Mouse (Mus musculus): Measurements from ENCODE around the gene R3hdm4. TPM values are rescaled to one million over a fixed set of nuclear protein-coding genes. Genes with fewer than 3 reads are reported as not detected.
A peak's percentile ranks its signal among the peaks of the same experiment; 100 is the strongest.
"Not testable (repeated sequence)": the region's sequence is repeated elsewhere in the genome, so short reads cannot be mapped to it uniquely, and the experiment has no call there.

Gene R3hdm4
- total RNA-seq, 2 experiments from 2014 or later, result 39.1 to 64.6 TPM

- ATAC-seq (replicated peaks; ENCODE audit: poor library complexity, severe bottlenecking), result peak; percentile 10
Measured at GRCm38 (mm10) chr10:79909092-79909922, 11.7 kb downstream of the R3hdm4 start.

GRCm38 (mm10) chr10:79908167-79909091 is 12.6 kb downstream of the R3hdm4 start, which contains the start of gene Med16:
Gene Med16, minus strand, starts transcription at chr10:79908923.
- ATAC-seq (replicated peaks; ENCODE audit: poor library complexity, severe bottlenecking), result peak; percentile 95

GRCm38 (mm10) chr10:79907415-79907814 is 13.6 kb downstream of the R3hdm4 start:
- no peak for ATAC-seq (replicated peaks; ENCODE audit: poor library complexity, severe bottlenecking)

- no peak for ATAC-seq (replicated peaks; ENCODE audit: poor library complexity, severe bottlenecking)
Measured at GRCm38 (mm10) chr10:79906712-79907111, 14.3 kb downstream of the R3hdm4 start.

- ATAC-seq (replicated peaks; ENCODE audit: poor library complexity, severe bottlenecking), result peak; percentile 38; the same call in 1 of the 2 replicates
Measured at GRCm38 (mm10) chr10:79900951-79901410, 20.0 kb downstream of the R3hdm4 start.

- 0 out of 2 replicates have a peak, but pooled peaks have one; percentile 6 for ATAC-seq (replicated peaks; ENCODE audit: poor library complexity, severe bottlenecking)
Measured at GRCm38 (mm10) chr10:79897316-79898245, 23.4 kb downstream of the R3hdm4 start.

GRCm38 (mm10) chr10:79896814-79897213 is 24.2 kb downstream of the R3hdm4 start:
- ATAC-seq (replicated peaks; ENCODE audit: poor library complexity, severe bottlenecking), result peak; percentile 18; the same call in 1 of the 2 replicates

GRCm38 (mm10) chr10:79896306-79896705 is 24.7 kb downstream of the R3hdm4 start:
- ATAC-seq (replicated peaks; ENCODE audit: poor library complexity, severe bottlenecking), result no peak

GRCm38 (mm10) chr10:79892451-79893118 is 28.4 kb downstream of the R3hdm4 start:
- peak; percentile 56 for ATAC-seq (replicated peaks; ENCODE audit: poor library complexity, severe bottlenecking)

- ATAC-seq (replicated peaks; ENCODE audit: poor library complexity, severe bottlenecking), result no peak
Measured at GRCm38 (mm10) chr10:79890670-79891069, 30.3 kb downstream of the R3hdm4 start, which contains the start of gene Cfd. Gene Cfd, plus strand, starts transcription at chr10:79890853.

- no peak for ATAC-seq (replicated peaks; ENCODE audit: poor library complexity, severe bottlenecking)
Measured at GRCm38 (mm10) chr10:79889386-79889785, 31.6 kb downstream of the R3hdm4 start.

- ATAC-seq (replicated peaks; ENCODE audit: poor library complexity, severe bottlenecking), result no peak
Measured at GRCm38 (mm10) chr10:79886611-79887010, 34.4 kb downstream of the R3hdm4 start.

- ATAC-seq (replicated peaks; ENCODE audit: poor library complexity, severe bottlenecking), result peak; percentile 67
Measured at GRCm38 (mm10) chr10:79886054-79886453, 35.0 kb downstream of the R3hdm4 start, which contains the start of gene Elane. Gene Elane, plus strand, starts transcription at chr10:79886247.

GRCm38 (mm10) chr10:79884938-79885337 is 36.1 kb downstream of the R3hdm4 start:
- ATAC-seq (replicated peaks; ENCODE audit: poor library complexity, severe bottlenecking), result not testable (repeated sequence)

GRCm38 (mm10) chr10:79884446-79884845 is 36.6 kb downstream of the R3hdm4 start:
- ATAC-seq (replicated peaks; ENCODE audit: poor library complexity, severe bottlenecking), result peak; percentile 46

- peak; percentile 21 for ATAC-seq (replicated peaks; ENCODE audit: poor library complexity, severe bottlenecking)
Measured at GRCm38 (mm10) chr10:79883297-79884084, 37.5 kb downstream of the R3hdm4 start.

- no peak for ATAC-seq (replicated peaks; ENCODE audit: poor library complexity, severe bottlenecking)
Measured at GRCm38 (mm10) chr10:79881981-79882380, 39.0 kb downstream of the R3hdm4 start.

- ATAC-seq (replicated peaks; ENCODE audit: poor library complexity, severe bottlenecking), result peak; percentile 6; the same call in 1 of the 2 replicates
Measured at GRCm38 (mm10) chr10:79880721-79881120, 40.3 kb downstream of the R3hdm4 start.

All from granulocyte monocyte progenitor cell, adult 5-6 weeks (primary cell).